Mouse (Mus musculus): Measurements from ENCODE around the gene Trp53tg5. TPM values are rescaled to one million over a fixed set of nuclear protein-coding genes. Genes with fewer than 3 reads are reported as not detected.
A peak's percentile ranks its signal among the peaks of the same experiment; 100 is the strongest.

The Trp53tg5 gene
- polyA plus RNA-seq, 1 experiment from 2014 or later, result not detected

GRCm38 (mm10) chr2:164470254-164470653 lies 3.3 kb downstream of the Trp53tg5 start:
- Histone ChIP-seq H3K4me2 (ENCODE audit: low read length) (no peak overlapping the region), H3K4me3 (ENCODE audit: low read depth, low read length) (no peak overlapping the region), H3K4me1 (ENCODE audit: control insufficient read depth, insufficient read depth, low read length) (no peaks in the 10 kb centered on the region), H3K27me3 (ENCODE audit: control insufficient read depth, insufficient read depth, low read depth, low read length) (no peaks in the 10 kb centered on the region), H3K27ac (ENCODE audit: low read length) (no peak overlapping the region), H3K9me3 (replicated peaks; ENCODE audit: control insufficient read depth, low read length, poor library complexity, severe bottlenecking) (no peaks in the 10 kb centered on the region), H3K9ac (ENCODE audit: low read depth, low read length) (no peak overlapping the region), H3K36me3 (ENCODE audit: control insufficient read depth, insufficient read depth, low read length) (peaks cover 23% of the 10 kb centered on the region)
- 27% methylated on average over 10 of the region's 10 CpGs for WGBS
- no peak for ATAC-seq

- H3K27ac ChIP-seq (ENCODE audit: low read length), result no peak overlapping the region
- no peak overlapping the region for H3K4me2 ChIP-seq (ENCODE audit: low read length)
- no peak overlapping the region for H3K9ac ChIP-seq (ENCODE audit: low read depth, low read length)
- H3K4me3 ChIP-seq (ENCODE audit: low read depth, low read length), result no peak overlapping the region
- WGBS, result 84% methylated on average over 5 of the region's 5 CpGs
- no peaks in the 10 kb centered on the region for H3K9me3 ChIP-seq (replicated peaks; ENCODE audit: control insufficient read depth, low read length, poor library complexity, severe bottlenecking)
- no peak for ATAC-seq
- peaks cover 15% of the 10 kb centered on the region for H3K4me1 ChIP-seq (ENCODE audit: control insufficient read depth, insufficient read depth, low read length)
- H3K27me3 ChIP-seq (ENCODE audit: control insufficient read depth, insufficient read depth, low read depth, low read length), result no peaks in the 10 kb centered on the region
- H3K36me3 ChIP-seq (ENCODE audit: control insufficient read depth, insufficient read depth, low read length), result peaks cover 23% of the 10 kb centered on the region
Measured at GRCm38 (mm10) chr2:164466787-164467186, 6.7 kb downstream of the Trp53tg5 start.

GRCm38 (mm10) chr2:164465161-164465560 lies 8.4 kb downstream of the Trp53tg5 start:
- Histone ChIP-seq H3K4me1 (ENCODE audit: control insufficient read depth, insufficient read depth, low read length) (peaks cover 18% of the 10 kb centered on the region), H3K4me2 (ENCODE audit: low read length) (no peak overlapping the region), H3K27ac (ENCODE audit: low read length) (no peak overlapping the region), H3K36me3 (ENCODE audit: control insufficient read depth, insufficient read depth, low read length) (peaks cover 23% of the 10 kb centered on the region), H3K9ac (ENCODE audit: low read depth, low read length) (no peak overlapping the region), H3K9me3 (replicated peaks; ENCODE audit: control insufficient read depth, low read length, poor library complexity, severe bottlenecking) (no peaks in the 10 kb centered on the region), H3K4me3 (ENCODE audit: low read depth, low read length) (no peak overlapping the region), H3K27me3 (ENCODE audit: control insufficient read depth, insufficient read depth, low read depth, low read length) (no peaks in the 10 kb centered on the region)
- ATAC-seq, result no peak

GRCm38 (mm10) chr2:164460745-164461551 lies 12.6 kb downstream of the Trp53tg5 start, which contains the start of gene Gm20458:
TSS of gene Gm20458 (plus strand) at chr2:164460967.
- no peaks in the 10 kb centered on the region for H3K27me3 ChIP-seq (ENCODE audit: control insufficient read depth, insufficient read depth, low read depth, low read length)
- no peaks in the 10 kb centered on the region for H3K9me3 ChIP-seq (replicated peaks; ENCODE audit: control insufficient read depth, low read length, poor library complexity, severe bottlenecking)
- under 1% methylated on average over 71 of the region's 79 CpGs for whole genome bisulfite sequencing
- H3K4me1 ChIP-seq (ENCODE audit: control insufficient read depth, insufficient read depth, low read length), result peaks cover 18% of the 10 kb centered on the region
- peak within 1 kb of the TSS; percentile 91 for H3K4me2 ChIP-seq (ENCODE audit: low read length)
- peak within 1 kb of the TSS; percentile 95 for H3K4me3 ChIP-seq (ENCODE audit: low read depth, low read length)
- H3K36me3 ChIP-seq (ENCODE audit: control insufficient read depth, insufficient read depth, low read length), result peaks cover 15% of the 10 kb centered on the region
- peak within 1 kb of the TSS; percentile 95 for H3K27ac ChIP-seq (ENCODE audit: low read length)
- peak within 1 kb of the TSS; percentile 89 for H3K9ac ChIP-seq (ENCODE audit: low read depth, low read length)
- ATAC-seq, result peak; percentile 99

GRCm38 (mm10) chr2:164458535-164458934 lies 15.0 kb downstream of the Trp53tg5 start:
- H3K36me3 ChIP-seq (ENCODE audit: control insufficient read depth, insufficient read depth, low read length), result no peaks in the 10 kb centered on the region; the same call in 1 of the 2 replicates
- no peaks in the 10 kb centered on the region for H3K27me3 ChIP-seq (ENCODE audit: control insufficient read depth, insufficient read depth, low read depth, low read length)
- no peak overlapping the region for H3K9ac ChIP-seq (ENCODE audit: low read depth, low read length)
- WGBS, result 88% methylated on average over 8 of the region's 8 CpGs
- H3K4me3 ChIP-seq (ENCODE audit: low read depth, low read length), result no peak overlapping the region
- peaks cover 18% of the 10 kb centered on the region for H3K4me1 ChIP-seq (ENCODE audit: control insufficient read depth, insufficient read depth, low read length)
- H3K4me2 ChIP-seq (ENCODE audit: low read length), result no peak overlapping the region
- H3K9me3 ChIP-seq (replicated peaks; ENCODE audit: control insufficient read depth, low read length, poor library complexity, severe bottlenecking), result no peaks in the 10 kb centered on the region
- no peak for ATAC-seq
- H3K27ac ChIP-seq (ENCODE audit: low read length), result no peak overlapping the region

GRCm38 (mm10) chr2:164457942-164458341 lies 15.6 kb downstream of the Trp53tg5 start:
- H3K36me3 ChIP-seq (ENCODE audit: control insufficient read depth, insufficient read depth, low read length), result no peaks in the 10 kb centered on the region
- H3K27me3 ChIP-seq (ENCODE audit: control insufficient read depth, insufficient read depth, low read depth, low read length), result no peaks in the 10 kb centered on the region
- no peak overlapping the region for H3K27ac ChIP-seq (ENCODE audit: low read length)
- no peak overlapping the region for H3K4me3 ChIP-seq (ENCODE audit: low read depth, low read length)
- no peak for ATAC-seq
- H3K9me3 ChIP-seq (replicated peaks; ENCODE audit: control insufficient read depth, low read length, poor library complexity, severe bottlenecking), result no peaks in the 10 kb centered on the region
- no peak overlapping the region for H3K9ac ChIP-seq (ENCODE audit: low read depth, low read length)
- 53% methylated on average over 7 of the region's 7 CpGs for WGBS
- H3K4me2 ChIP-seq (ENCODE audit: low read length), result no peak overlapping the region
- peaks cover 13% of the 10 kb centered on the region for H3K4me1 ChIP-seq (ENCODE audit: control insufficient read depth, insufficient read depth, low read length)

- H3K4me2 ChIP-seq (ENCODE audit: low read length), result peak within 1 kb of the TSS; percentile 39
- no peak for ATAC-seq
- no peak within 1 kb of the TSS for H3K4me3 ChIP-seq (ENCODE audit: low read depth, low read length)
- no peak within 1 kb of the TSS for H3K27ac ChIP-seq (ENCODE audit: low read length)
- H3K27me3 ChIP-seq (ENCODE audit: control insufficient read depth, insufficient read depth, low read depth, low read length), result no peaks in the 10 kb centered on the region
- no peak within 1 kb of the TSS for H3K9ac ChIP-seq (ENCODE audit: low read depth, low read length)
- WGBS, result 3% methylated on average over 7 of the region's 7 CpGs
- no peaks in the 10 kb centered on the region for H3K9me3 ChIP-seq (replicated peaks; ENCODE audit: control insufficient read depth, low read length, poor library complexity, severe bottlenecking)
- peaks cover 4% of the 10 kb centered on the region for H3K4me1 ChIP-seq (ENCODE audit: control insufficient read depth, insufficient read depth, low read length)
- H3K36me3 ChIP-seq (ENCODE audit: control insufficient read depth, insufficient read depth, low read length), result no peaks in the 10 kb centered on the region
Measured at GRCm38 (mm10) chr2:164456864-164457300, 16.6 kb downstream of the Trp53tg5 start, which contains the start of gene Sys1. TSS of gene Sys1 (plus strand) at chr2:164456964.

- Histone ChIP-seq H3K4me3 (ENCODE audit: low read depth, low read length) (no peak overlapping the region), H3K4me2 (ENCODE audit: low read length) (no peak overlapping the region; the same call in 1 of the 2 replicates), H3K9me3 (replicated peaks; ENCODE audit: control insufficient read depth, low read length, poor library complexity, severe bottlenecking) (no peaks in the 10 kb centered on the region), H3K27me3 (ENCODE audit: control insufficient read depth, insufficient read depth, low read depth, low read length) (no peaks in the 10 kb centered on the region), H3K36me3 (ENCODE audit: control insufficient read depth, insufficient read depth, low read length) (no peaks in the 10 kb centered on the region), H3K9ac (ENCODE audit: low read depth, low read length) (no peak overlapping the region), H3K27ac (ENCODE audit: low read length) (no peak overlapping the region), H3K4me1 (ENCODE audit: control insufficient read depth, insufficient read depth, low read length) (no peaks in the 10 kb centered on the region)
- ATAC-seq, result no peak
- 80% methylated on average over 1 of the region's 1 CpGs for WGBS
Measured at GRCm38 (mm10) chr2:164456413-164456812, 17.1 kb downstream of the Trp53tg5 start.

- H3K4me2 ChIP-seq (ENCODE audit: low read length), result no peak overlapping the region
Measured at GRCm38 (mm10) chr2:164455421-164456190, 17.9 kb downstream of the Trp53tg5 start.

More at GRCm38 (mm10) chr2:164455421-164456190, 17.9 kb downstream of the Trp53tg5 start:
- 77% methylated on average over 6 of the region's 6 CpGs for WGBS
- no peak overlapping the region for H3K27ac ChIP-seq (ENCODE audit: low read length)
- H3K27me3 ChIP-seq (ENCODE audit: control insufficient read depth, insufficient read depth, low read depth, low read length), result no peaks in the 10 kb centered on the region
- no peak for ATAC-seq
- no peaks in the 10 kb centered on the region for H3K4me1 ChIP-seq (ENCODE audit: control insufficient read depth, insufficient read depth, low read length)
- H3K9ac ChIP-seq (ENCODE audit: low read depth, low read length), result no peak overlapping the region
- H3K9me3 ChIP-seq (replicated peaks; ENCODE audit: control insufficient read depth, low read length, poor library complexity, severe bottlenecking), result no peaks in the 10 kb centered on the region
- no peaks in the 10 kb centered on the region for H3K36me3 ChIP-seq (ENCODE audit: control insufficient read depth, insufficient read depth, low read length)
- H3K4me3 ChIP-seq (ENCODE audit: low read depth, low read length), result no peak overlapping the region

All from midbrain, embryonic 16.5 days (tissue).